Mouse (Mus musculus) spleen, adult 2 months (tissue): ENCODE measurements around the gene Igf2r. TPM values are rescaled to one million over a fixed set of nuclear protein-coding genes. Genes with fewer than 3 reads are reported as not detected.

Source experiments
- DNase-seq, 2 experiments: peaks; one replicate each; pipeline versions ENCODE4 v3.0.0 to v3.0.0-alpha.2; 2012 to 2021; ENCODE audit warnings: low spot score in 2 of 2, low read depth in 1 of 2
- H3K27ac ChIP-seq: fragments of 200-500 bp; 2 replicates; pipeline ENCODE4 v1.5.1; 2012; ENCODE audit warnings: low read length, inconsistent platforms; ENCODE audit not compliant: insufficient read depth
- H3K27me3 ChIP-seq: fragments of 200-500 bp; 2 replicates; pipeline ENCODE4 v1.6.1; 2012; ENCODE audit warnings: mild to moderate bottlenecking, moderate library complexity, low read length, inconsistent platforms; ENCODE audit not compliant: control insufficient read depth, insufficient read depth
- H3K36me3 ChIP-seq: fragments of 200-500 bp; 2 replicates; pipeline ENCODE4 v1.6.1; 2012; ENCODE audit warnings: mild to moderate bottlenecking, low read length, inconsistent platforms; ENCODE audit not compliant: control insufficient read depth, insufficient read depth
- H3K4me1 ChIP-seq: fragments of 200-500 bp; 2 replicates; pipeline ENCODE4 v1.6.1; 2011; ENCODE audit warnings: inconsistent platforms; ENCODE audit not compliant: control insufficient read depth, insufficient read depth, insufficient read length
- H3K4me3 ChIP-seq: fragments of 200-500 bp; 2 replicates; pipeline ENCODE4 v1.5.1; 2011; ENCODE audit warnings: mild to moderate bottlenecking, inconsistent platforms; ENCODE audit not compliant: insufficient read depth, insufficient read length; ENCODE audit errors: extremely low read depth
- CTCF ChIP-seq: fragments of 200-500 bp; IDR thresholded peaks from 2 replicates; pipeline ENCODE4 v1.5.1; 2011; ENCODE audit warnings: mild to moderate bottlenecking, inconsistent platforms; ENCODE audit not compliant: insufficient read depth, insufficient read length, insufficient replicate concordance; ENCODE audit errors: extremely low read depth
- POLR2A ChIP-seq: fragments of 200-500 bp; IDR thresholded peaks from 2 replicates; pipeline ENCODE4 v1.6.1; 2011; ENCODE audit warnings: low read depth, low read length, inconsistent platforms
- WGBS: fragments of 180-500 bp; shearing (Covaris S2); methylation state at CpG from one replicate; pipeline ENCODE4 v1.1.7; 2018; 5-methylcytosine and 5-hydroxymethylcytosine counted together
- polyA plus RNA-seq: library from polyadenylated mRNA; depleted of rRNA; stranded (reverse); fragments of >200 nt; gene quantifications from 2 replicates; pipeline ENCODE4 v1.2.3, GENCODE M21; 2012

The Igf2r gene
- polyA plus RNA-seq, 1 experiment, result 7.2 TPM

DNA sequence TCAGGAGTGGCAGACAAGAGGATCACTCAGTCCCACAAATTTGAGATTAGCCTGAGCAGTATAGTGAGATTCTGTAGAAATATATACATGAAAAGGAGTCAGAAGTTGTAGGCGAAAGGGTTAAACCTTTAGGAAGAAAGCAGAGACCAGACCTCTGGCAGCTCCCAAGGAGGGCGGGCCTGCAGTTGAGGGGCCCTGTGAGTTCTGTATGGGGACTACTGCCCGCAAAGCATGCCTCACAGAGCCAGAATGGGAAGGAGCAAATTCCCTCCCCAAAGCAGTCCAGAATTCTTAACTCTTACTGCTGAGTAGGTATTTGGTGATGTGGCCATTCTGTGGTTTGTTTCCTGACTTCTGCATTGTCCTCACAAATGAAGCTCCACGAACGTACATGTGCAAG lies 11.6 kb upstream of the Igf2r start:
- 62% methylated on average over 5 of the region's 5 CpGs for WGBS
- TF ChIP-seq CTCF (no peak), POLR2A (no peak)
- no peak overlapping the region for H3K4me3 ChIP-seq
- no peaks in the 10 kb centered on the region for H3K36me3 ChIP-seq
- no peaks in the 10 kb centered on the region for H3K27me3 ChIP-seq
- no peak for DNase-seq
- peaks cover 15% of the 10 kb centered on the region for H3K4me1 ChIP-seq
- H3K27ac ChIP-seq, result no peak overlapping the region

DNA sequence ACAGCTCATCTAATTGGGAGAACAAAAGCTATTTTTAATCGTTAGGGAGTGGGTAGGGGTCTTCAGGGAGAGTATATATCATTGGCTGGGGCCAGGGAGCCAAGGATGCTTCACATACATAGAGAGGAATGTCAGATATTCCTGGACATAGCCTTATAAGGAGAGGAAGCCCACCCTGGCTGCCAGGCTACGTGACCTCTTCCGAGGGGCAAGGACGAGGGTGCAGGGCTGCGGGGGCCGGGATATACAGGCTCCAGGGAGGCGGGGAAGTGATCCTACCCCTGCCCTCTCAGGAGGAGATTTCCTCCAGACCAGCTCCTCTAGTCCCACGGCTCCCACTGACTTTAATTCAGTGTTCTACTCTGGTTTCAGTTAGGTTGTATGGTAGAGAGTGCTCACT lies 10.7 kb upstream of the Igf2r start:
- Histone ChIP-seq H3K36me3 (no peaks in the 10 kb centered on the region), H3K27ac (no peak overlapping the region), H3K4me1 (peaks cover 15% of the 10 kb centered on the region), H3K4me3 (no peak overlapping the region), H3K27me3 (no peaks in the 10 kb centered on the region)
- no peak for DNase-seq
- 57% methylated on average over 8 of the region's 8 CpGs for WGBS
- no peak for TF ChIP-seq CTCF
- TF ChIP-seq POLR2A, result no peak

DNA sequence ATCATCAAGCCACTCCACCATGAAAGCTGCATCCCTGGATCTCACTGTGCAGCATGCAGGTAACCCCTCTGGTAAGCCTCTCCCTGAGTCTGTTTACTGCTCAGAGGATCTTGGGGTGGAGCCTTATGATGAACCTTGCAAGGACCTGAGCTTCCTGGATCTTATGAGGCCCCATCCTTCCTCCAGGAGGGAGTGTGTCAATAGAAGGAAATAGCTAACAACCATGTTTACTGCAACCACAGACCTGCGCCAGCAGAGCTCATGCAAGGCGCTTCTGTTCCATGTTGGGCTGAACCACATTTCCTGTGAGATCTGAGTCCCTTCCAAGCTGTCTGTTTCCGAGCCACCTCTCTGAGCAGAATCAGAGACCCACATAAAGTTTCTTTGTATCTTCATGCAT lies 10.0 kb upstream of the Igf2r start:
- Histone ChIP-seq H3K4me3 (no peak overlapping the region), H3K36me3 (no peaks in the 10 kb centered on the region), H3K4me1 (peaks cover 15% of the 10 kb centered on the region), H3K27ac (no peak overlapping the region), H3K27me3 (no peaks in the 10 kb centered on the region)
- DNase-seq, result no peak
- 23% methylated on average over 3 of the region's 3 CpGs for WGBS
- no peak for TF ChIP-seq POLR2A
- TF ChIP-seq CTCF, result no peak

DNA sequence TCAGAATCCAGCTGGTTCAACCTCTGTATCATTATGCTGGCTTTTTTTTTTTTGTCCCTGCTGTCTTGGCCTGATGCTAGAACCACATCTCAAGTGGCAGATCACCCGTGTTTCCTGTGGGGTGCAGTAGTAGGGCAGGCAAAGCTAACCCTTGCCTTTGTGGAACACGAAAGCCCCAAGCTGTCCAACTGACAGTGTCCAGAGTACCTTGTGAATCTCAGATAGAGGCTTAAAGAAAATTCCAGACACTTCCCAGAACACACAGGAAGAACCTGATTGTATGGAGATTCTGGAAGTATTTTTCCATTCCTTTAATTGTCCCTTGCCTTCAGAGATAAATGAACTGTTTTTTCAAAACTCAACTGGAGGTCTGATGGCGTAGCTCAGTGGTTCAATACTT lies 4.5 kb upstream of the Igf2r start:
- Histone ChIP-seq H3K36me3 (no peaks in the 10 kb centered on the region), H3K4me3 (no peak overlapping the region), H3K4me1 (peaks cover 5% of the 10 kb centered on the region; the same call in 1 of the 2 replicates), H3K27me3 (no peaks in the 10 kb centered on the region), H3K27ac (no peak overlapping the region)
- WGBS, result 46% methylated on average over 3 of the region's 3 CpGs
- no peak for DNase-seq
- TF ChIP-seq CTCF, result no peak
- no peak for TF ChIP-seq POLR2A

DNA sequence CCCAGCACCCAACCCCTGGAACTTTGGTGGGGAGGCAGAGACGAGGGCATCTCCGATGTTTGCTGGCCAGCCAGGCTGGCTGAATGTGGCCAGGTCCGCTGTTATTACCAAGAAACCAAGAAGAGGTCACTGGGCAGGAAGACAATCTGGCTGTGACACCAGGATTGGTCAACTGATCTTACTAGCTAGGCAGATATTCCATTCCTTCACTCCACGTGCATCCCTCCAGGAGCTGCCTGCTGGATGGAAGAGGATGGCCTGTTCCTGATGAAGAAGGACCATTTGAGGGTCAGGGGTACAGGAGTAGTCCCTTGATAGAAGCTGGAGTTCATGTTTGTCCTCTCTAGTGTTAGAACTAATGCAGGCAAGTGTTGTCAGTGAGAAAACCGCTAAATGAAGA lies 1.0 kb upstream of the Igf2r start:
- H3K27ac ChIP-seq, result no peak overlapping the region
- TF ChIP-seq CTCF, result no peak
- no peak for TF ChIP-seq POLR2A
- peaks cover 5% of the 10 kb centered on the region; the same call in 1 of the 2 replicates for H3K4me1 ChIP-seq
- no peaks in the 10 kb centered on the region for H3K36me3 ChIP-seq
- no peak for DNase-seq
- no peak overlapping the region for H3K4me3 ChIP-seq
- WGBS, result 91% methylated on average over 5 of the region's 5 CpGs
- H3K27me3 ChIP-seq, result no peaks in the 10 kb centered on the region

DNA sequence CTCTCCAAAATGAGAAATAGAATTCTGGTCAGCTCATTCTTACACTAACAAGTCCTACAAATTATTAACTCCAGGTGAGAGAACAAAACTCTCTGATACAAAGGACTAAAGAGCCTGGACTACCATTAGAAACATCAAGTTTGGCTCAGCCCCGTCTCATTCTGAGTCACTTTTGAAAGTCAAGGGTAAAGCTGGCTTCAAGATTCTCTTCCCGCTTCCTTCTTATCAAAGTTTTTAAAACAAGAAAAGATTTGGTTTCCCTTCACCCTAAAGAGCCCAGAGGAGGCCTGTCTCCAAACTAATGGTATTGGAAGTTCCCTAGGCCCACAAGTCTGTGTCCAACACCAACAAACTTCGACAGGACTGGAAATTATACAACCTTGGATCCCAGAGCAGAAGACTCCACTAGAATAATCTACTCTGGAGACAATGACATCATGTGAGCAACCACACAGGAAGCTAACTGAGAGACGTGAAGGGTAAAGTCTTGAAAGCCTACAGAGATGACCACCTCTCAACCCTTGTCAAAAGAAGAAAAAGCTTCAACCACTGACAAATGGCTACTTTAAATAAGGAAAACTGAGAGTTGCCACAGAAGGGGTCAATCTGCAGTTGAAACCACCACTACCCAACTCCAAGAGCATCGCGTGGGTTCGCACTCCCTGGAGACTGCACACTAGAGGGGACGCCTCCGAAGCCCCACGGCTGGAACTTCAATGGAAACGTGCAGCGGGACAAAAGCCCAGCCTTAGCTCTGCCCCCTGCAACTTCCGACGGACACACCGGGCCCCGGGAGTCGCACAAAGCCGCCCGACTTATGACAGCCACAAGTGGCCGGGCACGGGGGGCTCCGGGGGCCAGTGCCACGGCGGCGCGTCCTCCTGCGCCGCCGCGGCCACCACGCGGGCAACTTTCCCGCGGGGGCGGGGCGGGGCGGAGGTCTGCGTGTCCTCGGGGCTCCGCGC lies 767 bp downstream of the Igf2r start:
- Histone ChIP-seq H3K27ac (no peak overlapping the region), H3K4me3 (peak overlapping the region; percentile 86), H3K4me1 (peaks cover 5% of the 10 kb centered on the region; the same call in 1 of the 2 replicates), H3K27me3 (no peaks in the 10 kb centered on the region), H3K36me3 (no peaks in the 10 kb centered on the region)
- 67% methylated on average over 41 of the region's 41 CpGs for WGBS
- TF ChIP-seq CTCF (no peak), POLR2A (no peak)
- DNase-seq, result no peak
